Mouse (Mus musculus): ENCODE measurements around the gene Insr. TPM values are rescaled to one million over a fixed set of nuclear protein-coding genes. Genes with fewer than 3 reads are reported as not detected.
"Not testable (repeated sequence)": the region's sequence is repeated elsewhere in the genome, so short reads cannot be mapped to it uniquely, and the experiment has no call there.

Insr gene
- total RNA-seq, 2 experiments from 2014 or later: 44.6 to 50.4 TPM

GRCm38 (mm10) chr8:3230118-3231060, 49.0 kb downstream of the Insr start:
- no peak for DNase-seq

DNA sequence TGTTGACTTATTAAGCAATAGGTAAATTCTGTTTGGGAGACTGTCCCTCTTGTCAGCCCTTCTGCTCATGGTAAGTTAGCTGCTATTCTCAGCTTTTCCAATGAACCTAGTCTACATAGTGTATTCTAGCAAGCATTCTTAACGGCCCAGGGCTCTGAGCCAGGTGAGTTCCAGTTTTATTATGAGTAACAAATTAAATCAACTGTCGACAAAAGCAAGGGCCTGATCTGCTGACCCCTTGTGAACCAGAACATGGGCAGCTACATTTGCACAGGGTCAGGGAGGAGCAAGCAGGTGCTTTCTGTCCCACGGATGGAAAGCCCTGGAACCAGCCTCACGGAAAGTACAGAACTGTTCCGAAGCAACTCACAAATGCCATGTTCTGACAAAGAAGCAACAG, 52.0 kb downstream of the Insr start:
- DNase-seq: no peak

DNA sequence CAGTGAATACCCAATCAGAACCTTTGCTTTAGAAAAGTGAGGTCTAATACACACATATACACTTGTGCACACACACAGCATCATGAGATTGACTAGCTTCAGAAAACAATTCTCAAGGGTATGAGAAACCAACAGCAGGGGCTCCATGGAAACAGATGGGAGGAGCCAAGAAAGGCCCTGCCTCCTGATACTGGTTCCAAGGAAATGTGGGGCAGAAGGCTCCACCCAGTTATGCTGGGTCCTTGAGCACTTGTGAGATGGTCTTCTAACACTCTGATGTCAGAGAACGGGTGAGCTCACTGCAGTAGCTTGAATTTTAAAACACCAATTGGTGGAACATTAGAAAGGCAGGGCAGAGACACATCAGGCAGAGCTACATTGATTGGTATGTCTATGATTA, 53.7 kb downstream of the Insr start:
- DNase-seq: no peak

GRCm38 (mm10) chr8:3225184-3225583, 54.2 kb downstream of the Insr start:
- DNase-seq: no peak

DNA sequence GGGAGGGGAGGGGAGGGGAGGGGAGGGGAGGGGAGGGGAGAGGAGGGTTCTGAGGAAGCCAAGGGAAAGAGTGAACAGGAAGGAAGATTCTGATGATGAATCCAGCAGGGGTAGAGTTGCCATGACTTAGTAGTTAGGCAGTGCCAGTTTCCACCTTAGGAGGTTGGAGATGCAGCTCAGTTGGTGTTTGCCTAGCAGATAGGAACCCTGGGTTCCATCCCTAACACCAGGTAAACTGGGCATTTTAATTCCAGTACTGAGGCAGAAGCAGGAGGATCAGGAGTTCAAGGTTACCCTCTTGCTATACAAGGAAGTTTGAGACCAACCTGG, 56.8 kb downstream of the Insr start:
- no peak for DNase-seq

- no peak for DNase-seq
Observed at GRCm38 (mm10) chr8:3221960-3222635, 57.3 kb downstream of the Insr start.

- DNase-seq: peak; percentile 85
Observed at GRCm38 (mm10) chr8:3221047-3221959, 58.1 kb downstream of the Insr start.

DNA sequence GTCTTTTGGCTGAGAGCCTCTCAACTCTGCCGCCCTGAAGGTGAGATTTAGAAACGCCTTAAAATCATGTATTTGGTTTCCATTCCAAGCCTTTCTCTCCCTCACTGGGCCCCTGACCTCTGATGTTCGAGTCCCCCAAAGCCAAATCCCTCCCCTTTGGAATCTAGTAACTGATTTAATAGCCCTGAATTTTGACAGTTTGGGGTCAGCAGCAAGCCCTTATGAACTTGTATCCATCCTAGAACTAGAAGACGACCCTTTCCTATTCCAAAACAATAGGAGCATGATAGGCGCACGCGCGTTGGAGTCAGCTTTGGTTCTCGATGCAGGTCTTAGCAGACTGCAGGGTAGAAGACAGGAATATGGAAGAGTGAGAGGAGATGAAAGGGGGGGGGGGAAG, 58.9 kb downstream of the Insr start:
- no peak for DNase-seq

GRCm38 (mm10) chr8:3219921-3220411, 59.5 kb downstream of the Insr start:
- no peak for DNase-seq

DNA sequence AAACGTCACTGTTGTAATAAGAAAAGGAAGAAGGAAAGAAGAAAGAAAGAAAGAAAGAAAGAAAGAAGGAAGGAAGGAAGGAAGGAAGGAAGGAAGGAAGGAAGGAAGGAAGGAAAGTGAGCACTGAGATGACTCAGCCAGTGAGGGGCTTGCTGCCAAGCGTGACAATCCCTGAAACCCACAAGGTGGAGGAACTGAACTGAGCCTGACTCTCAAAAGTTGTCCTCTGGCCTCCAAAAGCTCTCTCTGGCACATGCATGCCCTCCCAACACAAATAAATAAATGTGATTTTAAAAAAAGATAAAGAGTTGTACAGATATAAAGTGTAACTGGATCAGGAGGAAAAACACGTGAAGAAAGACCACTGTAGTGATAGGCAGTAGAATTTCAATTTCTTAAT, 60.2 kb downstream of the Insr start:
- no peak for DNase-seq

DNA sequence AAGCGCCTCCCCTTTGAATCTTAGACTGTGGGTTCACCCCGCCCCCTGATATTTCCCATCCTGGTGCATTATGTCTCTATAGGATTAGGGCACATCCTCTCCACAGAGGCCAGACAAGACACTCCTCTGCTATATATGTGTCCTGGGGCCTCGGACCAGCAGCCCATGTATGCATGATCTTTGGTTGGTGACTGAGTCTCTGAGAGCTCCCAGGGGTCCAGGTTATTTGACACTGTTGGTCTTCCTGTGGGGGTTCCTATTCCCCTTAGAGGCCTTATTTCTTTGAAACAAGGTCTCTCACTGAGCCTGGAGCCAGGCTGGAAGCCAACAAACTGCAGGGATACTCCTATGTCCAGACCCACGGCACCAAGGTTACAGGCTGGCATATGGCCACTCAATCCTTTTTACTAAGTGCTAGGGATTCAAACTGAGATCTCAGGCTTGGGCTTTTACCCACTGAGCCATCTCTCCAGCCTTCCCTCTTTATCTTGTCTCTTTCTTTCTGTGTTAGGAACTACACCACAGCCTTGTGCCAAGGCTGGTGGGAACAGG, 62.8 kb downstream of the Insr start:
- DNase-seq: no peak

- no peak for DNase-seq
Observed at GRCm38 (mm10) chr8:3215561-3215960, 63.9 kb downstream of the Insr start.

DNA sequence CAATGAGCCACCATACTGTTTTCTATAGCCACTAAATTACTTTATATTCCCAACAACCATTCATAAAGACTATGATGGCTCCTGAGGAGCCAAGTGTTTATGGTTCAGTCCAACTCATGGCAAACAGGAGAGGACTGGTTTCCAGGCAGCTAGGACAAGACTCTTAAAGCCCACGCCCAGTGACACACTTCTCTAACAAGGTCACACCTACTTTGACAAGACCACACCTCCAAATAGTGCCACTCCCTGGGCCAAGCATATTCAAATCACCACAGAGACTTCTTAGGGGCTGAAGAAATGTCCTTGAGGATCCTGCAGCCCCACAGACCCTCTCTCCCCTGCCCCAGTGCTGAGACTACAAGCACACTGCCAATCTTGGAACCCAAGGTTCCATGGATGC, 64.8 kb downstream of the Insr start:
- no peak for DNase-seq

DNA sequence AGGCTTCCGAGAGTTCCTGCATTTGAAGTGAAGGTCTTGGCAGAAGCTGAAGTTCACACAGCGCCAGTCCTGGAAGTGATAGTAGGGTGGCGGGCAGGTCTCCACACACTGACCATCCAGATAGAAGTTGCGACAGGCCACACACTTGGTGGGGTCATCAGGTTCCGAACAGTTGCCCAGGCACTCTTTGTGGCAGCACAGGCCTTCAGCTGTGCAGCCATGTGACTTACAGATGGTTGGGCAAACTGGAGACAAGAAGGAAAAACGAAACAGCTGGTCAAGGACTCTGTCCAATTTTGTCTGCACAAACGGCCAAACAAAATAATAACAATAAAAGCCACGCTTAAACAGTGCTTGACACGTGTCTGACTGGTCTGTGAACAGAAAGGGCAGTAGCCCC, 68.0 kb downstream of the Insr start:
- peak; percentile 15 for DNase-seq

DNA sequence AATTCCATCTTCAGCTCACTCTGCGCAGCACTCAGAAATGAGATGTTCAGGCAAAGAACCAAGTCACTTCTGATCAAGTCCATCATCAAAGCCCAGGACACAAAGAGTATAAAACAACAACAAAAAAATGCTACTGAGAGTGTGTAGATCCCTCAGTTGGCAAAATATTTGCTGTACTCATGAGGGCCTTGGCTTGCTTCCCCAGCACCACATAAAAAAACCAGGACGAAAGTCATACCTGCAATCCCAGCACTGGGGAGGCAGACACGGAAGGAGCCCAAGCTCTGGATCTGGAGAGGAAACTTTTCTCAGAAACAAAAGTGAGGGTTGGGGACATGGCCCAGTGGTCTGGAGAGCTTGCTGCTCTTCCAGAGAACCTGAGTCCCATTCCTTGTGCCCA, 69.5 kb downstream of the Insr start:
- no peak for DNase-seq

DNA sequence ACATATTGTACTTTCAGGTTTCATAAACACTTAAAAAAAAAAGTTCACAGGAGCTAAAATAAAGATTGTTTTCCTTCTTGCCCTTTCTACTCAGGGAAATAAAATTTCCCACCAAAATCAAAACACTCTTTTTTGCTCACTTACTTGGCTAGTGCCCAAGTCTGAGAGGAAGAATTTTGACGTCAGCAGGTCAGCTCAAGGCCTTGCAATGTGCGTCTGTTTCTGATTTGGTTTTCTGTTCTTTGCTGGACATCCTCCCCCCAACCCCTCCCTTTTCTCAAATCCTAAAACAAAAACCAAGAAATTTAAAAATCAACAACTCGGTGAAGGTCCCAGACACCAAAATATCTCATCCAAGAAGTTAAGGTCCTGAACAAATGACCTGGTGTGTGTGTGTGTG, 70.1 kb downstream of the Insr start:
- no peak for DNase-seq

- no peak for DNase-seq
Observed at GRCm38 (mm10) chr8:3208729-3209128, 70.7 kb downstream of the Insr start.

- no peak for DNase-seq
Observed at GRCm38 (mm10) chr8:3204758-3205443, 74.5 kb downstream of the Insr start.

DNA sequence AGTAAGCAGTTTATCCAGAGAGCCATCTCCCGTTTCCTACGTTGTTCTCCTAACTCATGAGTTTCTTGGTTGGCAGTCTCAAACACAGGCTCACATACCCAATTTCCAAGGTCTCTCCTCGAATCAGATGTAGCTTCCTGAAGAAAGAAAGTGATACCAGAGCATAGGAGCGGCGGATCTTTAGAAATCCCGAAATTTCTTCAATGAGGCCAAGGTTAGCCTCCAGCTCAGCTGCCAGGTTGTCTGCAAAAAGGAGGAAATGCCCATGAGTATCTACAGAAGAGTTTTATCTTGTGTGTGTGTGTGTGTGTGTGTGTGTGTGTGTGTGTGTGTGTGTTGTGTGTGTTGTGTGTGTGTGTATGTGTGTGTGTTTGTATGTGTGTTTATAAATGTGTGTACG, 76.6 kb downstream of the Insr start:
- no peak for DNase-seq

DNA sequence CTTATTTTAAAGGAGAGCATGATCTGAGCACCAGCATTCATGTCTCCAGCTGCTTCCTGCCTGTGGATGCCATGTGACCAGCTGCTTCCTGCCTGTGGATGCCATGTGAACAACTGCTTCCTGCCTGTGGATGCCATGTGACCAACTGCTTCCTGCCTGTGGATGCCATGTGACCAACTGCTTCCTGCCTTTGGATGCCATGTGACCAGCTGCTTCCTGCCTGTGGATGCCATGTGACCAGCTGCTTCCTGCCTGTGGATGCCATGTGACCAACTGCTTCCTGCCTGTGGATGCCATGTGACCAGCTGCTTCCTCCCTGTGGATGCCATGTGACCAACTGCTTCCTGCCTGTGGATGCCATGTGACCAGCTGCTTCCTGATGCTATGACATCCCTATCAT, 85.1 kb downstream of the Insr start:
- not testable (repeated sequence) for DNase-seq

- no peak for DNase-seq
Observed at GRCm38 (mm10) chr8:3191006-3191405, 88.4 kb downstream of the Insr start.

DNA sequence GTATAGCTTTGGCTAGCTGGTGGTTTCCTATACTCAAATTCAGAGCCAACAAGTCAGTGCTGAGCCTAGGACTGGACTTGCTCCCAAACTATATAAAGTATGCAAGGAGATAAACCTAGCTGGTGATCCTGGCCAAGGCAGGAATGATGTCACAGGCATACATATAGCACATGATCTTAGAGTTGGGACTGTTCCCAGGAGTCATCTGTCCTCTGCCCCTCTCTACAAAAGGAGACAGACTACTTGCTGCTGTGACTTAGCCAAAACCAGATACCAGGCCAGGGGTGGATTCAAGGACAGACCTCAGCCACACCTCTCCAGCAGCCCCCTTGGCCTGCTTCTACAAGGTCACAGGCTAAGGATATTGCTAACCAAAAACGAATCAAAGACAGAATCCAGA, 92.0 kb downstream of the Insr start:
- DNase-seq: no peak

All from gastrocnemius, postnatal 10 days (tissue).